Mouse (Mus musculus): ENCODE results near the gene Trim65. TPM values are rescaled to one million over a fixed set of nuclear protein-coding genes. Genes with fewer than 3 reads are reported as not detected.

The Trim65 gene
- polyA plus RNA-seq, 1 experiment, result 9.6 TPM

GRCm38 (mm10) chr11:116081081-116081480, 49.8 kb downstream of the Trim65 start:
- peaks cover 8% of the 10 kb centered on the region for H3K4me1 ChIP-seq (ENCODE audit: control insufficient read depth, insufficient read depth, low read length)
- peak; percentile 71 for TF ChIP-seq CTCF (conservative IDR thresholded peaks at IDR 0.05; ENCODE audit: insufficient read depth, insufficient read length, low read depth, low read length)
- TF ChIP-seq POLR2A (IDR thresholded peaks at IDR 0.05; ENCODE audit: low read depth, low read length), result no peak
- peaks cover 7% of the 10 kb centered on the region for H3K36me3 ChIP-seq (ENCODE audit: control insufficient read depth, insufficient read depth, low read length)
- 68% methylated on average over 6 of the region's 6 CpGs for WGBS
- H3K4me3 ChIP-seq (ENCODE audit: insufficient read depth, low read depth, low read length), result no peak overlapping the region
- DNase-seq, result peak; percentile 65
- H3K27ac ChIP-seq (ENCODE audit: insufficient read depth, low read depth, low read length), result no peak overlapping the region
- H3K27me3 ChIP-seq (replicated peaks; ENCODE audit: control insufficient read depth, insufficient read depth, low read length), result no peaks in the 10 kb centered on the region

GRCm38 (mm10) chr11:116079511-116079910, 51.4 kb downstream of the Trim65 start:
- peaks cover 7% of the 10 kb centered on the region for H3K36me3 ChIP-seq (ENCODE audit: control insufficient read depth, insufficient read depth, low read length)
- no peak overlapping the region for H3K27ac ChIP-seq (ENCODE audit: insufficient read depth, low read depth, low read length)
- no peaks in the 10 kb centered on the region for H3K27me3 ChIP-seq (replicated peaks; ENCODE audit: control insufficient read depth, insufficient read depth, low read length)
- 83% methylated on average over 10 of the region's 10 CpGs for WGBS
- DNase-seq, result no peak
- H3K4me1 ChIP-seq (ENCODE audit: control insufficient read depth, insufficient read depth, low read length), result 0 out of 2 replicates have a peak, but pooled peaks cover 3% of the 10 kb centered on the region
- TF ChIP-seq CTCF (conservative IDR thresholded peaks at IDR 0.05; ENCODE audit: insufficient read depth, insufficient read length, low read depth, low read length) (no peak), POLR2A (IDR thresholded peaks at IDR 0.05; ENCODE audit: low read depth, low read length) (no peak)
- H3K4me3 ChIP-seq (ENCODE audit: insufficient read depth, low read depth, low read length), result no peak overlapping the region

GRCm38 (mm10) chr11:116078676-116079320, 52.1 kb downstream of the Trim65 start:
- 64% methylated on average over 10 of the region's 10 CpGs for WGBS
- Histone ChIP-seq H3K27me3 (replicated peaks; ENCODE audit: control insufficient read depth, insufficient read depth, low read length) (no peaks in the 10 kb centered on the region), H3K36me3 (ENCODE audit: control insufficient read depth, insufficient read depth, low read length) (peaks cover 7% of the 10 kb centered on the region), H3K4me1 (ENCODE audit: control insufficient read depth, insufficient read depth, low read length) (0 out of 2 replicates have a peak, but pooled peaks cover 3% of the 10 kb centered on the region), H3K27ac (ENCODE audit: insufficient read depth, low read depth, low read length) (no peak overlapping the region), H3K4me3 (ENCODE audit: insufficient read depth, low read depth, low read length) (no peak overlapping the region)
- no peak for DNase-seq
- TF ChIP-seq POLR2A (IDR thresholded peaks at IDR 0.05; ENCODE audit: low read depth, low read length) (no peak), CTCF (conservative IDR thresholded peaks at IDR 0.05; ENCODE audit: insufficient read depth, insufficient read length, low read depth, low read length) (no peak)

- peak; percentile 45 for DNase-seq
Observed at GRCm38 (mm10) chr11:116078221-116078620, 52.7 kb downstream of the Trim65 start.

GRCm38 (mm10) chr11:116077446-116078204, 53.3 kb downstream of the Trim65 start, which contains the start of gene Unc13d:
Gene Unc13d, minus strand, starts transcription at chr11:116077961.
- TF ChIP-seq CTCF (conservative IDR thresholded peaks at IDR 0.05; ENCODE audit: insufficient read depth, insufficient read length, low read depth, low read length) (no peak), POLR2A (IDR thresholded peaks at IDR 0.05; ENCODE audit: low read depth, low read length) (no peak)
- no peak for DNase-seq
- 0 out of 2 replicates have a peak, but pooled peaks cover 3% of the 10 kb centered on the region for H3K4me1 ChIP-seq (ENCODE audit: control insufficient read depth, insufficient read depth, low read length)
- 56% methylated on average over 22 of the region's 22 CpGs for WGBS
- H3K27me3 ChIP-seq (replicated peaks; ENCODE audit: control insufficient read depth, insufficient read depth, low read length), result no peaks in the 10 kb centered on the region
- no peak within 1 kb of the TSS; the same call in 1 of the 2 replicates for H3K4me3 ChIP-seq (ENCODE audit: insufficient read depth, low read depth, low read length)
- peaks cover 7% of the 10 kb centered on the region for H3K36me3 ChIP-seq (ENCODE audit: control insufficient read depth, insufficient read depth, low read length)
- peak within 1 kb of the TSS; percentile 16; the same call in 1 of the 2 replicates for H3K27ac ChIP-seq (ENCODE audit: insufficient read depth, low read depth, low read length)

More at GRCm38 (mm10) chr11:116078221-116078620, 52.7 kb downstream of the Trim65 start:
- H3K36me3 ChIP-seq (ENCODE audit: control insufficient read depth, insufficient read depth, low read length), result peaks cover 7% of the 10 kb centered on the region
- TF ChIP-seq CTCF (conservative IDR thresholded peaks at IDR 0.05; ENCODE audit: insufficient read depth, insufficient read length, low read depth, low read length), result no peak
- TF ChIP-seq POLR2A (IDR thresholded peaks at IDR 0.05; ENCODE audit: low read depth, low read length), result no peak
- 23% methylated on average over 16 of the region's 16 CpGs for WGBS
- H3K27me3 ChIP-seq (replicated peaks; ENCODE audit: control insufficient read depth, insufficient read depth, low read length), result no peaks in the 10 kb centered on the region
- H3K4me1 ChIP-seq (ENCODE audit: control insufficient read depth, insufficient read depth, low read length), result 0 out of 2 replicates have a peak, but pooled peaks cover 3% of the 10 kb centered on the region
- no peak overlapping the region for H3K4me3 ChIP-seq (ENCODE audit: insufficient read depth, low read depth, low read length)
- H3K27ac ChIP-seq (ENCODE audit: insufficient read depth, low read depth, low read length), result peak overlapping the region; percentile 16; the same call in 1 of the 2 replicates

- Histone ChIP-seq H3K27ac (ENCODE audit: insufficient read depth, low read depth, low read length) (no peak overlapping the region), H3K36me3 (ENCODE audit: control insufficient read depth, insufficient read depth, low read length) (peaks cover 4% of the 10 kb centered on the region; the same call in 1 of the 2 replicates), H3K4me3 (ENCODE audit: insufficient read depth, low read depth, low read length) (no peak overlapping the region), H3K4me1 (ENCODE audit: control insufficient read depth, insufficient read depth, low read length) (0 out of 2 replicates have a peak, but pooled peaks cover 3% of the 10 kb centered on the region), H3K27me3 (replicated peaks; ENCODE audit: control insufficient read depth, insufficient read depth, low read length) (no peaks in the 10 kb centered on the region)
- no peak for DNase-seq
- 83% methylated on average over 7 of the region's 7 CpGs for WGBS
- TF ChIP-seq CTCF (conservative IDR thresholded peaks at IDR 0.05; ENCODE audit: insufficient read depth, insufficient read length, low read depth, low read length), result no peak
Observed at GRCm38 (mm10) chr11:116076836-116077235, 54.1 kb downstream of the Trim65 start.

GRCm38 (mm10) chr11:116076266-116076540, 54.7 kb downstream of the Trim65 start:
- H3K27me3 ChIP-seq (replicated peaks; ENCODE audit: control insufficient read depth, insufficient read depth, low read length), result no peaks in the 10 kb centered on the region
- H3K36me3 ChIP-seq (ENCODE audit: control insufficient read depth, insufficient read depth, low read length), result peaks cover 3% of the 10 kb centered on the region; the same call in 1 of the 2 replicates
- no peak overlapping the region for H3K27ac ChIP-seq (ENCODE audit: insufficient read depth, low read depth, low read length)
- H3K4me3 ChIP-seq (ENCODE audit: insufficient read depth, low read depth, low read length), result no peak overlapping the region
- 0 out of 2 replicates have a peak, but pooled peaks cover 3% of the 10 kb centered on the region for H3K4me1 ChIP-seq (ENCODE audit: control insufficient read depth, insufficient read depth, low read length)
- no peak for DNase-seq
- 86% methylated on average over 7 of the region's 7 CpGs for WGBS
- TF ChIP-seq POLR2A (IDR thresholded peaks at IDR 0.05; ENCODE audit: low read depth, low read length) (no peak), CTCF (conservative IDR thresholded peaks at IDR 0.05; ENCODE audit: insufficient read depth, insufficient read length, low read depth, low read length) (no peak)
